22 mouse cellular contexts compared by ENCODE assay signal in the genomic region with DNA sequence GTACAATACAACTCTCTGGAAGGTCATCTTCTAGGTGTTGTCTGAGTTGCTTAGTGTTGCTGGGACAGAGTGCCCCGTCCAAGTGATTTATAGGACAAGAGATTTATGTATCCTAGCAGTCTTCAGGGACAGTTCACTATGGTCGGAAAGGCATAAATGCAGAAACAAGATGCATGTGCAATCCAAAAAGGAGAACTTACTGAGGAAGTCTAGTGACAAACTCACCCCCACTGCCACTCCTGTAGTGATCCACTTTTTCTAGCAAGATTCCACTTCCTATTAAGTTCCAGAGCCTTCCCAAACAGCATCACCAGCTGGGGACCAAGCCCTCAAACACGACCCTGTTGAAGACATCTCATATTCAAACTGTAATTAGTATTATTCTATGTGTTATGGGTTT.
DNase-seq lines count a peak whose midpoint lies in the region; ATAC-seq and TF ChIP-seq lines count a peak whose summit lies in the region.
"Had no signal": no experiment of that assay in that cellular context is flagged by ENCODE, and none has a peak within 500 bp of the region (broad histone marks: within the 10 kb centered on the region; RNA-seq: fewer than 3 reads in every experiment).

No protein-coding gene starts in this region.

- ATAC-seq in megakaryocyte progenitor cell, adult 5-6 weeks (replicated peaks; ENCODE audit: poor library complexity) = peak; percentile 57
- no peak for ATAC-seq in hindbrain, embryonic 13.5 days (ENCODE audit: low FRiP score)
- ATAC-seq: forebrain, embryonic 13.5 days; forebrain, embryonic 15.5 days; forebrain, postnatal 0 days had no signal

- no peaks in the 10 kb centered on the region for H3K36me3 ChIP-seq in liver, adult 2 months (ENCODE audit: control insufficient read depth, insufficient read depth, low read length)
- no peaks in the 10 kb centered on the region for H3K36me3 ChIP-seq in macrophage (ENCODE audit: inconsistent target)
- no peaks in the 10 kb centered on the region for H3K36me3 ChIP-seq in hindbrain, embryonic 13.5 days
- H3K36me3 ChIP-seq: embryonic facial prominence, embryonic 13.5 days; embryonic facial prominence, embryonic 15.5 days; forebrain, embryonic 15.5 days had no signal

- no peaks in the 10 kb centered on the region for H3K27me3 ChIP-seq in liver, adult 2 months (ENCODE audit: control insufficient read depth, insufficient read depth, low read length)
- no peaks in the 10 kb centered on the region for H3K27me3 ChIP-seq in hindbrain, embryonic 13.5 days
- H3K27me3 ChIP-seq: embryonic facial prominence, embryonic 13.5 days; embryonic facial prominence, embryonic 15.5 days; forebrain, embryonic 13.5 days; forebrain, embryonic 15.5 days had no signal

- no peak for TF ChIP-seq POLR2A in liver, adult 2 months (IDR thresholded peaks at IDR 0.05; ENCODE audit: extremely low read depth, insufficient read depth, low read length)
- no peak for TF ChIP-seq POLR2A in bone marrow macrophage, adult 2 months (IDR thresholded peaks at IDR 0.05; ENCODE audit: borderline replicate concordance, low read depth, low read length)

- no peak overlapping the region for H3K9ac ChIP-seq in liver, adult 2 months (ENCODE audit: low read depth, low read length)
- no peak overlapping the region for H3K9ac ChIP-seq in hindbrain, embryonic 13.5 days
- H3K9ac ChIP-seq: embryonic facial prominence, embryonic 13.5 days; embryonic facial prominence, embryonic 15.5 days; forebrain, embryonic 13.5 days; forebrain, embryonic 15.5 days; forebrain, postnatal 0 days had no signal

- H3K4me1 ChIP-seq in liver, adult 2 months (ENCODE audit: control insufficient read depth, insufficient read depth, low read length) = no peaks in the 10 kb centered on the region
- H3K4me1 ChIP-seq in bone marrow macrophage, adult 2 months (ENCODE audit: control insufficient read depth, insufficient read depth, low read length) = peaks cover 8% of the 10 kb centered on the region
- H3K4me1 ChIP-seq in hindbrain, embryonic 13.5 days (replicated peaks) = no peaks in the 10 kb centered on the region
- H3K4me1 ChIP-seq: embryonic facial prominence, embryonic 13.5 days; embryonic facial prominence, embryonic 15.5 days; forebrain, embryonic 13.5 days; forebrain, embryonic 15.5 days had no signal

- H3K9me3 ChIP-seq in hindbrain, embryonic 13.5 days = no peaks in the 10 kb centered on the region
- H3K9me3 ChIP-seq: embryonic facial prominence, embryonic 13.5 days; embryonic facial prominence, embryonic 15.5 days; forebrain, embryonic 13.5 days; forebrain, embryonic 15.5 days had no signal

- no peaks in the 10 kb centered on the region for H3K79me2 ChIP-seq in liver, adult 2 months (ENCODE audit: control insufficient read depth, insufficient read depth, low read length)
- no peaks in the 10 kb centered on the region for H3K79me2 ChIP-seq in macrophage (ENCODE audit: inconsistent target)

- H3K4me2 ChIP-seq in hindbrain, embryonic 13.5 days = no peak overlapping the region
- H3K4me2 ChIP-seq: embryonic facial prominence, embryonic 13.5 days; embryonic facial prominence, embryonic 15.5 days; forebrain, embryonic 13.5 days; forebrain, embryonic 15.5 days had no signal

- no peak for TF ChIP-seq CTCF in liver, adult 2 months (IDR thresholded peaks at IDR 0.05; ENCODE audit: low read depth, low read length)
- no peak for TF ChIP-seq CTCF in bone marrow macrophage, adult 2 months (IDR thresholded peaks at IDR 0.05; ENCODE audit: low read depth, low read length)

- H3K27ac ChIP-seq in liver, adult 2 months (replicated peaks; ENCODE audit: insufficient read depth, low read depth, low read length) = no peak overlapping the region
- H3K27ac ChIP-seq in bone marrow macrophage, adult 2 months (ENCODE audit: insufficient read depth, low read depth, low read length) = peak overlapping the region; percentile 54
- H3K27ac ChIP-seq in macrophage = 0 out of 2 replicates have a peak overlapping the region, but pooled peaks have one; percentile 8
- no peak overlapping the region for H3K27ac ChIP-seq in hindbrain, embryonic 13.5 days
- H3K27ac ChIP-seq: embryonic facial prominence, embryonic 13.5 days; embryonic facial prominence, embryonic 15.5 days; forebrain, embryonic 13.5 days; forebrain, embryonic 15.5 days had no signal

- peak; percentile 8 for DNase-seq in liver, adult 2 months (ENCODE audit: extremely low read depth, low read depth, low spot score)
- no peak for DNase-seq in liver
- no peak for DNase-seq in adrenal gland, adult (ENCODE audit: inconsistent age in 2 of 2, low spot score in 1 of 2)
- DNase-seq: adrenal gland, adult 8-10 months; adrenal gland, postnatal 14 days; adrenal gland, postnatal 36 days; cerebellum, adult 11 months; cerebellum, adult 18-20 months; cerebellum, adult 8-10 months; cerebellum, adult 9-11 months; cerebellum, postnatal 14 days; cerebellum, postnatal 36 days; embryo, embryonic 11 days; forebrain, postnatal 0 days had no signal

- WGBS in liver, adult 2 months = 66% methylated on average over 3 of the region's 3 CpGs
- 35% methylated on average over 3 of the region's 3 CpGs for WGBS in macrophage (ENCODE audit: missing documents)
- 74% methylated on average over 3 of the region's 3 CpGs for WGBS in hindbrain, embryonic 13.5 days

- no peak overlapping the region for H3K4me3 ChIP-seq in liver, adult 2 months (ENCODE audit: insufficient read depth, low read depth, low read length)
- H3K4me3 ChIP-seq in bone marrow macrophage, adult 2 months (ENCODE audit: insufficient read depth, low read length) = no peak overlapping the region
- H3K4me3 ChIP-seq in macrophage (ENCODE audit: inconsistent target) = no peak overlapping the region
- no peak overlapping the region for H3K4me3 ChIP-seq in hindbrain, embryonic 13.5 days
- H3K4me3 ChIP-seq: embryonic facial prominence, embryonic 13.5 days; embryonic facial prominence, embryonic 15.5 days; forebrain, embryonic 13.5 days; forebrain, embryonic 15.5 days had no signal

Comparison
In these comparisons a context has a peak if more than half of its experiments do, and no peak if none do; other contexts are left out.
1. H3K27ac ChIP-seq: peak in bone marrow macrophage, adult 2 months (single experiment) and macrophage (single experiment); none in liver, adult 2 months (single experiment) and hindbrain, embryonic 13.5 days (single experiment).